Comparison of ENCODE assay signal across 7 mouse cellular contexts in the genomic region with DNA sequence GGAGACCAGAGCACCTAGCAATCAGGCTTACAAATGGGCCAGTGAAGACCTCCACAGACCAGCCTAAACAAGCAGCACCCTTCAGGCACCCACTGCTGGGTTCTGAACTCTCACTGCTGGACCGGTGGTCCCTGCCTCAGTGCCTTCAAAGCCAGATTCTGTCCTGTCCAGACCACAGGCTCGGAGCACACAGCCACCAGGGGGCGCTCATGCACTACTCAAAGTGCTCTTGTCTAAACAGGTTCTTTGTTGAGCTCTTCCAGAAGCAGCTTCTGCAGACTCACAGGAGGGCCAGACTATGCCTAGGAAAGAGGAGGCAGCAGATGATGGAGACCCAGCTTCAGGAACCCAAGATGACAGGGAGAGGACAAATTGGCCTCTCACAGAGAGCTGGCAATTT. TPM values are rescaled to one million over a fixed set of nuclear protein-coding genes. Genes with fewer than 3 reads are reported as not detected.
A peak's percentile ranks its signal among the peaks of the same experiment; 100 is the strongest.
DNase-seq lines count a peak whose midpoint lies in the region; ATAC-seq and TF ChIP-seq lines count a peak whose summit lies in the region.

No protein-coding gene starts in this region.

- H3K4me1 ChIP-seq in kidney, adult 2 months (ENCODE audit: control insufficient read depth, insufficient read depth, low read length), result no peaks in the 10 kb centered on the region
- peaks cover 28% of the 10 kb centered on the region for H3K4me1 ChIP-seq in limb, embryonic 12.5 days (replicated peaks)
- H3K4me1 ChIP-seq in midbrain, embryonic 16.5 days (ENCODE audit: control insufficient read depth, insufficient read depth, low read length), result no peaks in the 10 kb centered on the region

- WGBS in kidney, adult 2 months, result 1% methylated on average over 3 of the region's 3 CpGs
- 3% methylated on average over 3 of the region's 3 CpGs for WGBS in limb, embryonic 12.5 days
- 3% methylated on average over 3 of the region's 3 CpGs for WGBS in midbrain, embryonic 16.5 days

- no peak overlapping the region for H3K27ac ChIP-seq in kidney, adult 2 months (ENCODE audit: insufficient read depth, low read depth, low read length)
- no peak overlapping the region for H3K27ac ChIP-seq in limb, embryonic 12.5 days
- H3K27ac ChIP-seq in midbrain, embryonic 16.5 days (ENCODE audit: low read length), result no peak overlapping the region

- H3K36me3 ChIP-seq in kidney, adult 2 months (ENCODE audit: control insufficient read depth, insufficient read depth, low read length), result no peaks in the 10 kb centered on the region
- no peaks in the 10 kb centered on the region for H3K36me3 ChIP-seq in limb, embryonic 12.5 days
- H3K36me3 ChIP-seq in midbrain, embryonic 16.5 days (ENCODE audit: control insufficient read depth, insufficient read depth, low read length), result no peaks in the 10 kb centered on the region

- H3K4me3 ChIP-seq in kidney, adult 2 months (ENCODE audit: insufficient read depth, low read depth, low read length), result no peak overlapping the region
- H3K4me3 ChIP-seq in limb, embryonic 12.5 days (replicated peaks), result no peak overlapping the region
- no peak overlapping the region for H3K4me3 ChIP-seq in midbrain, embryonic 16.5 days (ENCODE audit: low read depth, low read length)

- peak; percentile 61 for DNase-seq in adrenal gland, adult 8-10 months
- peak; percentile 89 for DNase-seq in embryo, embryonic 9.5 days (ENCODE audit: extremely low spot score)
- DNase-seq in kidney, adult 2 months, result peak; percentile 79
- peak; percentile 85 to 94 for DNase-seq in spleen, postnatal 10 days (ENCODE audit: low spot score in 2 of 2)

- H3K27me3 ChIP-seq in kidney, adult 2 months (replicated peaks; ENCODE audit: control insufficient read depth, insufficient read depth, low read length), result no peaks in the 10 kb centered on the region
- no peaks in the 10 kb centered on the region for H3K27me3 ChIP-seq in limb, embryonic 12.5 days
- H3K27me3 ChIP-seq in midbrain, embryonic 16.5 days (ENCODE audit: control insufficient read depth, insufficient read depth, low read depth, low read length), result no peaks in the 10 kb centered on the region

- TF ChIP-seq POLR2A in kidney, adult 2 months (IDR thresholded peaks at IDR 0.05; ENCODE audit: low read depth, low read length), result no peak

- peak; percentile 82 for ATAC-seq in granulocyte monocyte progenitor cell, adult 5-6 weeks (replicated peaks; ENCODE audit: poor library complexity, severe bottlenecking)
- peak; percentile 68 for ATAC-seq in limb, embryonic 12.5 days (ENCODE audit: insufficient number of reproducible peaks, insufficient read depth, low FRiP score, low TSS enrichment, low read depth)
- peak; percentile 85 for ATAC-seq in midbrain, embryonic 16.5 days

- no peaks in the 10 kb centered on the region for H3K9me3 ChIP-seq in limb, embryonic 12.5 days
- no peaks in the 10 kb centered on the region for H3K9me3 ChIP-seq in midbrain, embryonic 16.5 days (replicated peaks; ENCODE audit: control insufficient read depth, low read length, poor library complexity, severe bottlenecking)

- H3K4me2 ChIP-seq in limb, embryonic 12.5 days, result no peak overlapping the region
- H3K4me2 ChIP-seq in midbrain, embryonic 16.5 days (ENCODE audit: low read length), result no peak overlapping the region

- TF ChIP-seq CTCF in kidney, adult 2 months (conservative IDR thresholded peaks at IDR 0.05; ENCODE audit: insufficient read depth, insufficient read length, low read depth, low read length), result peak; percentile 95

- H3K9ac ChIP-seq in limb, embryonic 12.5 days (replicated peaks), result no peak overlapping the region
- peak overlapping the region; percentile 23; the same call in 1 of the 2 replicates for H3K9ac ChIP-seq in midbrain, embryonic 16.5 days (ENCODE audit: low read depth, low read length)

RNA-seq across cellular contexts. Expression of gene Krtap5-4, which starts 30.9 kb away (rescaled TPM):
- not detected for total RNA-seq in adrenal gland, adult 8-10 months (2022)
- not detected in 2 replicates for total RNA-seq in granulocyte monocyte progenitor cell, adult 5-6 weeks (2014; fragmentation: Nextera tagmentation)
- not detected in 2 replicates for total RNA-seq in granulocyte monocyte progenitor cell, adult 5-6 weeks (2017)
- polyA plus RNA-seq in kidney, adult 2 months (2012; rRNA removed), result not detected in 2 replicates
- not detected in 2 replicates for polyA plus RNA-seq in limb, embryonic 12.5 days (2016; fragmentation: Nextera tagmentation; extraction: Ambion mirVana)
- polyA plus RNA-seq in midbrain, embryonic 16.5 days (2015; fragmentation: Nextera tagmentation; extraction: Ambion mirVana), result not detected in 2 replicates

RNA-seq across cellular contexts. Expression of gene Krtap5-1, which starts 37.3 kb away (rescaled TPM):
- total RNA-seq in adrenal gland, adult 8-10 months (2022), result not detected
- not detected in 2 replicates for total RNA-seq in granulocyte monocyte progenitor cell, adult 5-6 weeks (2014; fragmentation: Nextera tagmentation)
- total RNA-seq in granulocyte monocyte progenitor cell, adult 5-6 weeks (2017), result not detected in 2 replicates
- polyA plus RNA-seq in kidney, adult 2 months (2012; rRNA removed), result not detected in 2 replicates
- not detected in 2 replicates for polyA plus RNA-seq in limb, embryonic 12.5 days (2016; fragmentation: Nextera tagmentation; extraction: Ambion mirVana)
- polyA plus RNA-seq in midbrain, embryonic 16.5 days (2015; fragmentation: Nextera tagmentation; extraction: Ambion mirVana), result not detected in 2 replicates

RNA-seq across cellular contexts. Expression of gene Ifitm10, which starts 39.3 kb away (rescaled TPM):
- 1 to 10 TPM; 2.7 to 7.8 (median 5.3) TPM for total RNA-seq in adrenal gland, adult 8-10 months (2022)
- 1.5 TPM in 1 of 2 replicates, not detected in the other for total RNA-seq in granulocyte monocyte progenitor cell, adult 5-6 weeks (2014; fragmentation: Nextera tagmentation)
- not detected in 2 replicates for total RNA-seq in granulocyte monocyte progenitor cell, adult 5-6 weeks (2017)
- 3.1 and 4.1 TPM in 2 replicates for polyA plus RNA-seq in kidney, adult 2 months (2012; rRNA removed)
- polyA plus RNA-seq in limb, embryonic 12.5 days (2016; fragmentation: Nextera tagmentation; extraction: Ambion mirVana), result 0.27 and 0.33 TPM in 2 replicates
- polyA plus RNA-seq in midbrain, embryonic 16.5 days (2015; fragmentation: Nextera tagmentation; extraction: Ambion mirVana), result 11.3 and 14.1 TPM in 2 replicates

RNA-seq across cellular contexts. Expression of gene Gm49369, which starts 48.2 kb away (rescaled TPM):
- total RNA-seq in adrenal gland, adult 8-10 months (2022), result 10 to 100 TPM in 3 of 4 experiments, 1 to 10 TPM in 1; 9.0 to 16.1 (median 11.0) TPM
- not detected in 2 replicates for total RNA-seq in granulocyte monocyte progenitor cell, adult 5-6 weeks (2014; fragmentation: Nextera tagmentation)
- 38.0 and 63.2 TPM in 2 replicates for total RNA-seq in granulocyte monocyte progenitor cell, adult 5-6 weeks (2017)
- 0.36 TPM in 1 of 2 replicates, not detected in the other for polyA plus RNA-seq in kidney, adult 2 months (2012; rRNA removed)
- 0.63 and 3.4 TPM in 2 replicates for polyA plus RNA-seq in limb, embryonic 12.5 days (2016; fragmentation: Nextera tagmentation; extraction: Ambion mirVana)
- polyA plus RNA-seq in midbrain, embryonic 16.5 days (2015; fragmentation: Nextera tagmentation; extraction: Ambion mirVana), result 2.5 and 3.4 TPM in 2 replicates

RNA-seq across cellular contexts. Expression of gene Ctsd, which starts 53.6 kb away (rescaled TPM):
- 1,000 to 10,000 TPM in 2 of 4 experiments, 100 to 1,000 TPM in 2; 808 to 1,559 (median 1,212) TPM for total RNA-seq in adrenal gland, adult 8-10 months (2022)
- 152 and 191 TPM in 2 replicates for total RNA-seq in granulocyte monocyte progenitor cell, adult 5-6 weeks (2014; fragmentation: Nextera tagmentation)
- 128 and 144 TPM in 2 replicates for total RNA-seq in granulocyte monocyte progenitor cell, adult 5-6 weeks (2017)
- polyA plus RNA-seq in kidney, adult 2 months (2012; rRNA removed), result 830 and 897 TPM in 2 replicates
- 135 and 145 TPM in 2 replicates for polyA plus RNA-seq in limb, embryonic 12.5 days (2016; fragmentation: Nextera tagmentation; extraction: Ambion mirVana)
- polyA plus RNA-seq in midbrain, embryonic 16.5 days (2015; fragmentation: Nextera tagmentation; extraction: Ambion mirVana), result 243 and 289 TPM in 2 replicates
